Mouse (Mus musculus): ENCODE measurements around the gene Gm20721. TPM values are rescaled to one million over a fixed set of nuclear protein-coding genes. Genes with fewer than 3 reads are reported as not detected.

Gene Gm20721
- total and polyA plus RNA-seq, 2 experiments from 2014 or later = 10.5 TPM; not detected in 1

GRCm38 (mm10) chr2:174299771-174300160 is 46.7 kb downstream of the Gm20721 start:
- DNase-seq (no peak), ATAC-seq (no peak)
- H3K27ac ChIP-seq (ENCODE audit: low read depth, low read length) = no peak overlapping the region
- WGBS = 49% methylated on average over 34 of the region's 34 CpGs
- TF ChIP-seq CTCF (IDR thresholded peaks at IDR 0.05; ENCODE audit: low read depth) = no peak
- peaks cover 27% of the 10 kb centered on the region; the same call in 1 of the 2 replicates for H3K9me3 ChIP-seq (ENCODE audit: low read length)
- H3K27me3 ChIP-seq (ENCODE audit: insufficient read depth, low read length) = peaks cover 15% of the 10 kb centered on the region
- H3K4me1 ChIP-seq (ENCODE audit: insufficient read depth) = no peaks in the 10 kb centered on the region
- no peaks in the 10 kb centered on the region for H3K36me3 ChIP-seq (ENCODE audit: insufficient read depth)
- H3K4me3 ChIP-seq (ENCODE audit: low read depth, low read length) = peak overlapping the region; percentile 4; the same call in 1 of the 2 replicates
- H3K4me2 ChIP-seq (ENCODE audit: low read depth) = peak overlapping the region; percentile 30
- H3K9ac ChIP-seq = no peak overlapping the region

- Histone ChIP-seq H3K4me2 (ENCODE audit: low read depth) (peak overlapping the region; percentile 30), H3K9me3 (ENCODE audit: low read length) (peaks cover 27% of the 10 kb centered on the region; the same call in 1 of the 2 replicates), H3K36me3 (ENCODE audit: insufficient read depth) (no peaks in the 10 kb centered on the region), H3K27ac (ENCODE audit: low read depth, low read length) (no peak overlapping the region), H3K27me3 (ENCODE audit: insufficient read depth, low read length) (peaks cover 15% of the 10 kb centered on the region), H3K4me3 (ENCODE audit: low read depth, low read length) (no peak overlapping the region; the same call in none of the 2 replicates), H3K9ac (no peak overlapping the region), H3K4me1 (ENCODE audit: insufficient read depth) (no peaks in the 10 kb centered on the region)
- ATAC-seq (no peak), DNase-seq (no peak)
- 51% methylated on average over 48 of the region's 48 CpGs for WGBS
- TF ChIP-seq CTCF (IDR thresholded peaks at IDR 0.05; ENCODE audit: low read depth) = no peak
Measured at GRCm38 (mm10) chr2:174299091-174299770, 47.3 kb downstream of the Gm20721 start.

- no peak for ATAC-seq
- no peaks in the 10 kb centered on the region for H3K4me1 ChIP-seq (ENCODE audit: insufficient read depth)
- H3K9me3 ChIP-seq (ENCODE audit: low read length) = peaks cover 27% of the 10 kb centered on the region; the same call in 1 of the 2 replicates
- no peak overlapping the region for H3K9ac ChIP-seq
- no peak for TF ChIP-seq CTCF (IDR thresholded peaks at IDR 0.05; ENCODE audit: low read depth)
- DNase-seq = no peak
- 50% methylated on average over 33 of the region's 33 CpGs for WGBS
- peak overlapping the region; percentile 7 for H3K4me3 ChIP-seq (ENCODE audit: low read depth, low read length)
- no peak overlapping the region for H3K27ac ChIP-seq (ENCODE audit: low read depth, low read length)
- H3K27me3 ChIP-seq (ENCODE audit: insufficient read depth, low read length) = peaks cover 15% of the 10 kb centered on the region
- no peaks in the 10 kb centered on the region for H3K36me3 ChIP-seq (ENCODE audit: insufficient read depth)
- H3K4me2 ChIP-seq (ENCODE audit: low read depth) = peak overlapping the region; percentile 13; the same call in 1 of the 2 replicates
Measured at GRCm38 (mm10) chr2:174298471-174298870, 48.0 kb downstream of the Gm20721 start.

GRCm38 (mm10) chr2:174297851-174298250 is 48.7 kb downstream of the Gm20721 start:
- ATAC-seq = no peak
- H3K4me3 ChIP-seq (ENCODE audit: low read depth, low read length) = no peak overlapping the region
- no peaks in the 10 kb centered on the region for H3K36me3 ChIP-seq (ENCODE audit: insufficient read depth)
- H3K27ac ChIP-seq (ENCODE audit: low read depth, low read length) = no peak overlapping the region
- WGBS = 59% methylated on average over 19 of the region's 19 CpGs
- DNase-seq = no peak
- H3K9ac ChIP-seq = no peak overlapping the region
- H3K9me3 ChIP-seq (ENCODE audit: low read length) = peaks cover 27% of the 10 kb centered on the region; the same call in 1 of the 2 replicates
- H3K27me3 ChIP-seq (ENCODE audit: insufficient read depth, low read length) = peaks cover 15% of the 10 kb centered on the region
- no peak overlapping the region for H3K4me2 ChIP-seq (ENCODE audit: low read depth)
- H3K4me1 ChIP-seq (ENCODE audit: insufficient read depth) = 0 out of 2 replicates have a peak, but pooled peaks cover 3% of the 10 kb centered on the region
- TF ChIP-seq CTCF (IDR thresholded peaks at IDR 0.05; ENCODE audit: low read depth) = no peak

GRCm38 (mm10) chr2:174297086-174297571 is 49.4 kb downstream of the Gm20721 start:
- H3K36me3 ChIP-seq (ENCODE audit: insufficient read depth) = no peaks in the 10 kb centered on the region
- DNase-seq (peak; percentile 69), ATAC-seq (no peak)
- WGBS = 44% methylated on average over 29 of the region's 29 CpGs
- peaks cover 27% of the 10 kb centered on the region; the same call in 1 of the 2 replicates for H3K9me3 ChIP-seq (ENCODE audit: low read length)
- no peak overlapping the region for H3K27ac ChIP-seq (ENCODE audit: low read depth, low read length)
- TF ChIP-seq CTCF (IDR thresholded peaks at IDR 0.05; ENCODE audit: low read depth) = peak; percentile 61
- H3K4me1 ChIP-seq (ENCODE audit: insufficient read depth) = 0 out of 2 replicates have a peak, but pooled peaks cover 3% of the 10 kb centered on the region
- peak overlapping the region; percentile 30; the same call in 1 of the 2 replicates for H3K4me2 ChIP-seq (ENCODE audit: low read depth)
- H3K9ac ChIP-seq = no peak overlapping the region
- H3K4me3 ChIP-seq (ENCODE audit: low read depth, low read length) = peak overlapping the region; percentile 23
- peaks cover 15% of the 10 kb centered on the region for H3K27me3 ChIP-seq (ENCODE audit: insufficient read depth, low read length)

- Histone ChIP-seq H3K27ac (ENCODE audit: low read depth, low read length) (no peak overlapping the region), H3K9me3 (ENCODE audit: low read length) (peaks cover 27% of the 10 kb centered on the region; the same call in 1 of the 2 replicates), H3K4me2 (ENCODE audit: low read depth) (peak overlapping the region; percentile 54), H3K9ac (no peak overlapping the region), H3K27me3 (ENCODE audit: insufficient read depth, low read length) (peaks cover 11% of the 10 kb centered on the region), H3K4me1 (ENCODE audit: insufficient read depth) (0 out of 2 replicates have a peak, but pooled peaks cover 3% of the 10 kb centered on the region), H3K36me3 (ENCODE audit: insufficient read depth) (no peaks in the 10 kb centered on the region), H3K4me3 (ENCODE audit: low read depth, low read length) (peak overlapping the region; percentile 57)
- no peak for ATAC-seq
- WGBS = 43% methylated on average over 29 of the region's 29 CpGs
- no peak for DNase-seq
- TF ChIP-seq CTCF (IDR thresholded peaks at IDR 0.05; ENCODE audit: low read depth) = peak; percentile 11; the same call in 1 of the 2 replicates
Measured at GRCm38 (mm10) chr2:174295900-174296465, 50.5 kb downstream of the Gm20721 start.

All from forebrain, postnatal 0 days (tissue).